Mouse (Mus musculus): ENCODE data around the gene Ctdspl.

Ctdspl gene

DNA sequence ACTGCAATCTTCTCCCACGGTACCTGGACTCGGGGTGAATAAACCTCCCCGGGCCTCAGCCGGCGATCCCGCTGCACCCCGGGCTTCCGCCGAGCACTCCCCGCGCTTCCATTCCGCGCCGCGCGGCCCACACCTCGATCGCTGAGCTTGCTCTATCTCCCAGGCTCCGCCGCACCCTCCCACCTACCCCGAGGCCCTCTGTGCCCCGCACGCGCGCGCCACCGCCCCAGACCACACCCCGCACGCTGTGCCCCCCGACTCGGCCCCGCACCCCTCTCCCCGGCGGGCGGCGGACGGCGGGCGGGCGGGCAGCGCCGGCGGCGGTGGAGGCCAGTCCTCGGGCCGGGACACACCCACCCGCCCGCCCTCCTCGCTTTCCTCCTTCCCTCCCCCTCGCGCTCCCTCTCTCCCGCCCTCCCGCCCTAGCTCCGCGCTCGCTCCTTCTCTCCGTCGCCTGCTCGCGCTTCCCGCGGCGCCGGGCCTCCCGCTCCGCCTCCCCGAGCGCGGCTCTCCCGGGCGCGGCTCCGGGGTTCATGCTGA, at the start of gene Ctdspl:
Gene Ctdspl, plus strand, starts transcription at position 343 of the 540 bp plus-strand sequence.
- peak; percentile 14 for DNase-seq (ENCODE audit: low spot score)

- no peak for DNase-seq (ENCODE audit: low spot score)
Observed at GRCm38 (mm10) chr9:118876902-118877301, 49.4 kb upstream of the Ctdspl start.

GRCm38 (mm10) chr9:118877365-118878008, 48.8 kb upstream of the Ctdspl start:
- no peak for DNase-seq (ENCODE audit: low spot score)

GRCm38 (mm10) chr9:118878596-118878995, 47.7 kb upstream of the Ctdspl start:
- DNase-seq (ENCODE audit: low spot score) = no peak

DNA sequence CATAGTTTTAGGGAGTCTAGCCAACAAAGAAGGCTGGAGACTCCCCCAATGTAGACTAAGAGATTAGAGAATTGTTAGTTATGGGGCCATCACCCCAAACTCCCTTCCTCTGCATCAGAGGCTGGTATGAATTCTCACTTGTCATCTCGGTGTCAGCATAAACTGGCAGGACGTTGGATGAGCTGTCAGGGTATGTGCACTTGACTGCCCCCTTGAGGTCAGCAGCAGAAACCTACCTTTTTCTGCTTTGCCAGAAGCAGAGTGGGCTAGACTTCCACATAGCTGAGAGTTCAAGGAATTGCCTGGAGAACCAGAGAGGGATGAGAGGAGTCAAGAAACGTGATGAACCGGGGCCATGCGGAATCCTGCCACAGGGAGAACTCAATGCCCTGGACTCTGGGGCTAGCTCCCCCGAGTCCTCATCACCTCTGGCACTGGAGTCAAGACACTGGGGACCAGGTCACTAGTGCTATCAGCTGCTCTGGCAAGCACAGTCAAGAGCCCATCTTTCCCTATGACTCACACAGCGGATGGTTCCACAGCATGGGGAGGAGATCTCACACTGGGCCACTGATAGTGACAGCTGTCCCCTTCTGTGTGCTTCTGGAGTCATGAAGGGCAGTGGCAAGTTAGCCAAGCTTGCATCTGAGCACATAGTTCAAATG, 44.8 kb upstream of the Ctdspl start:
- DNase-seq (ENCODE audit: low spot score) = no peak

- DNase-seq (ENCODE audit: low spot score) = no peak
Observed at GRCm38 (mm10) chr9:118881946-118882284, 44.3 kb upstream of the Ctdspl start.

DNA sequence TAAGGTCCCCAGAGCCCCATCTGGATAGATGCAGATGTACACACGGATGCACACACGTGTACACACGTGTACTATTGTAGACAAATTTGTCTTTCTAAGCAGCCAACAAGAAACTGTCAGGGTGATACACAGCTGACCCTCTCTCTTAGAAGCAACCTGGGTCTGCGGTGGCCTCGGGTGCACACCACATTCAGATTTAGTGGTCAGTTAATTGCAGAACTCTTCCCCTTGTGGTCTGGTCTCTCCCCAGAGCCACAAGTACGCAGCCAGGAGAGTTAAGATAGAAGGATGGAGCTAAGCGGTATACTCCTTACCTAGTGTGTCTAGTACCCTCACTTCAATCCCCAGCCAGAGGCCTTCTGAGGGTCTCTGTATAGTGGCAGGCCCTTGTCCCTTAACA, 43.1 kb upstream of the Ctdspl start:
- DNase-seq (ENCODE audit: low spot score) = no peak

GRCm38 (mm10) chr9:118885785-118886184, 40.5 kb upstream of the Ctdspl start:
- no peak for DNase-seq (ENCODE audit: low spot score)

- no peak for DNase-seq (ENCODE audit: low spot score)
Observed at GRCm38 (mm10) chr9:118887201-118887600, 39.1 kb upstream of the Ctdspl start.

DNA sequence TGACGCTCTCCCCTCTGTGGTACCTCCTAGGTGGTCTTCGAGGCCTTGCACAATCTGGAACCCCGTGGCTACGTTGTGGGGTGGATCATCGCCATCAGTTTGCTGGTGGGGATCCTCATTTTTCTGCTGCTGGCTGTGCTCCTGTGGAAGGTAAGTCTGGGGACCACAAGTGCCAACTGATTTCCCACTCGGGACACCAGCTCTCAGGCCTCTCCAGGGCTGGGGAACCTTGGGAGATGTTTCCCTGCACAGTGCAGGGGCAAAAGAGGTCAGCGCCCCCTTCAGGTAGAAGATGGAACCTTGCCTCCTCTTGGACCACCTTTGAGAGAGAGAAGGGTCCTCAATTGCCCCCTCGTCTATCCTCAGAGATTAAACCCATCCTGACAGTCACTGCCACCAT, 38.5 kb upstream of the Ctdspl start:
- no peak for DNase-seq (ENCODE audit: low spot score)

DNA sequence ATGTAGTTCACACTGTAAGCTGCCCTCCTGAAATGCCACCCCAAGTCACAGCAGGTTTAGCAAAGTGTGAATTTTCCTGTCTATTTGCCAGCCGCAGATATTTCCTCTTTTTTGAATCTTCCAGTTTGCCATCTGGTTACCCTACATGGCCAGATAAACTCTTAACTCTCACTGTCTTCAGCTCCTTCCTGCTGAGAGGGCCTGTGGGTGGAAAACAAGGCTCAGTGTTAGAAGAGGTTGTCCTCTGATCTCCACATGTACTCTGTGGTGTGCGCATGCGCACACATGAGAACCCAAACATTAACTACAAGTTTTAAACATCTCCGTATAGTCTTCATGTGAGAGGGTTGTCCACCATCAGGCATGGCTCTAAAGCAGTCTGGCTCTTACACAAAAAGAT, 36.1 kb upstream of the Ctdspl start:
- DNase-seq (ENCODE audit: low spot score) = no peak

DNA sequence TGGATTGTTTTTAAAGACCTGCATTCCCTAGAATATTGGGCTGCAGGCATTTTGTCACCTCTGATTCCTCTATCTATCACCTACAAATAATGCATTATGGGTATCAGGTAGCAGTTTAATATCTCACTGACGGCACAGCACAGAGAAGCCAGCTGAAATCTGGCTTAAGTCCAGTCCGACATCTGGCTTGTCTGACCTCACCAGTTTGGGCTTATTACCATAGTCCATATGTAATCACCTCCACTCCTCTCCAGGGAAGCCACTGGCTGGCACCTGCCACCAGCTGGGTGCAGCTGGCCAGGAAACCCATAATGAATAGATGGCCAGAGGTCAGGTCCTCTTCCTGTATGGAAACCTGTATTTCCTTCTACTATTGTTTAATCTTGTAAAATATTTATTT, 35.6 kb upstream of the Ctdspl start:
- no peak for DNase-seq (ENCODE audit: low spot score)

DNA sequence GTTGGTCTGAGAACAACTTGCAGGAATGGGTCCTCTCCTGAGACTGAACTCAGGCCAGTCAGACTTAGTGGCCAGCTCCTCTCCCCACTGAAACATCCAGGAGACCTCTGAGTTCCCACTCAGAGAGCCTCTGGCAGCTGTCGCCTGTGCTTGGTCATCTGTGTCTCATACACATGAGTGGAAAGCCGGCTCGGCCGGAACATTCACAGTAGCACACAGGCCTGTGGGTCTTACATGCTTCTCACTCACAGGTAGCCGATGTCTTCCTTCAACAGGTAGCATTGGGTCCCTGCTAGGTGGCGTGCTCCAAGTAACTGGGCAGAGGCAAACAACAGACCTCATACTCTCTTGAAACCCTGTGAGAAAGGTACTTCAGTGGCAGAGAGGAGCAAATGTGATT, 35.2 kb upstream of the Ctdspl start:
- no peak for DNase-seq (ENCODE audit: low spot score)

- DNase-seq (ENCODE audit: low spot score) = no peak
Observed at GRCm38 (mm10) chr9:118891593-118891992, 34.7 kb upstream of the Ctdspl start.

DNA sequence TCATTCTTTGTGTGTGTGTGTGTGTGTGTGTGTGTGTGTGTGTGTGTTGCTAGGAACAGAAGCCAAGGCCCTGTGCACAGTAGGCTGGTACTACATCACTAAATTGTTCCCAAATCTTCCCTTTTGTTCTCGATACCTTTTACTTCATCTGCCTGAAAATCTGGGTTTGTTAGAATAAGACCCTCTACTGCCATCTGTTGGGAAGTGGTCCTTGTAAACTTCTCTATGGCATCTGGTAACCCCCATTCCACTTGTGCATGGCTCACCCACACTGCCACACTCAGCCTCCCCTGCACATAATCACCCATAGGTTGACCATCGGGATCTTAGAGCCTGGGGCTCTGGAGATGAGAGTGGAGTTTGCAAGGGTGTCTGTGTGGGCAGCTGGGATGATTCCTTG, 31.2 kb upstream of the Ctdspl start:
- no peak for DNase-seq (ENCODE audit: low spot score)

GRCm38 (mm10) chr9:118900677-118901076, 25.6 kb upstream of the Ctdspl start:
- DNase-seq (ENCODE audit: low spot score) = no peak

GRCm38 (mm10) chr9:118901917-118902316, 24.3 kb upstream of the Ctdspl start:
- DNase-seq (ENCODE audit: low spot score) = no peak

DNA sequence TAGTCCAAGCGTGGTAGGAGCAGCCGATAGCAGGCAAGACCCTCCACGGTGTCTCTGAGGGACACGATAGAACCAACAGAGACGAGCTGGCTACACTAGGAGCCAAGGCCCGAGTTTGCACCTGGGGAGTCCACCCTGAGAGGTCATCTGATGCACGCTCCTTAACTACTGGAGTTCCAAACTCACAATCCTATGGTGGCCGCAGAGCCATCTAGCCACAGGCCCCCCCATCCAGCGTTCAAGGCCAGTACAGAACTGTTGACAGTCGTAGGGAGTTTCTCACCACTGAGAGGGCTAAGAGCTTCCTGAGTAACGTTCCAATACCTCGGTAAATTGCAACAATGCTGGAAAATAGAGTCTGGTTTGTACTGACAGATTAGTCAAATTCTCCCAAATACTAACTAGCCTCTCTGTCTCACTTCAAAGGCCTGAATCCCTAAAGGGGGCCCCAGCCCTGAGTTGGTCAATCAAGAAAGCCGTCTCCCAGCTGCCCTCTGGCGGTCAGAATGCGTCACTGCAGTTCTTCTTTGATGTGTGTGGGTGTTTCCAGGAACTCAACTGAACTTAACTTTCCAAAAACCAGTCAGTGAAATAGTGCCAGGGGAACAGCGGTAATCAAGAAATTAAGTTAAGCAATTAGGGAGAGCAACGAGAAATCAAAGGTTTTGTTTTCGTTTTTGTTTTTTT, 18.2 kb upstream of the Ctdspl start:
- DNase-seq (ENCODE audit: low spot score) = peak; percentile 18

DNA sequence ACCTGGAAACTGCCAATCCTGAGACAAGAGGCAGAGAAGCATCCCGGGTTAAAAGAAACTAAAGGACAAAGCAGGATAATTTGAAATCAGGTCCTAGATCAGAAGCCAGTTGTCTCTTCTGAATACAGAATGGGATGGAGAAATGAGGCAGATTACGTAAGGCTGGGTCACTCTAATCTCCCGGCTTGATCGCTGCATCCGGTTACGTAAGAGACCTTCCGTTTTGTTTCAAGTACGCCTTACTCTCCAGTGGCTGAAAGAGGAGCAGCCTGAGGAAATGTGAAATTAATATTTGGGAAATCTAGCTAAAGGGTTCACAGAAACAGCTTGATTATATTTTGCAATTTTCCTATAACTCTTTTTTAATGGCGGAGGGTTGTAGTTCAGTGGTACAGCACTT, 13.2 kb upstream of the Ctdspl start:
- DNase-seq (ENCODE audit: low spot score) = no peak

DNA sequence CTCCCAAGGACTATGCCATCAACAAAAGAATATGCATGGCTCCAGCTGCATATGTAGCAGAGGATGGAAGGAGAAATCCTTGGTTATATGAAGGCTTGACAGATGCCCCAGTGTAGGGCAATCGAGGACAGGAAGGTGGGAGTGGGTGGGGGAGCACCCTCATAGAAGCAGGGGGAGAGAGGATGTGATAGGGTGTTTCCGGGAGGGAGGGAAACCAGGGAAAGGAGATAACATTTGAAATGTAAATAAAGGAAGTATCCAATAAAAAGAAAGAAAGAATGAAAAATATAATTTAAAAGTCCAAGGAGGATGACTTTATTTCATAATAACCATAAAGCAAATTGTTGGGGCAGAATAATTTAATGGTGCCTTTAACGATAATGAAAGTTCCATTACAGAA, 12.6 kb upstream of the Ctdspl start:
- DNase-seq (ENCODE audit: low spot score) = no peak

DNA sequence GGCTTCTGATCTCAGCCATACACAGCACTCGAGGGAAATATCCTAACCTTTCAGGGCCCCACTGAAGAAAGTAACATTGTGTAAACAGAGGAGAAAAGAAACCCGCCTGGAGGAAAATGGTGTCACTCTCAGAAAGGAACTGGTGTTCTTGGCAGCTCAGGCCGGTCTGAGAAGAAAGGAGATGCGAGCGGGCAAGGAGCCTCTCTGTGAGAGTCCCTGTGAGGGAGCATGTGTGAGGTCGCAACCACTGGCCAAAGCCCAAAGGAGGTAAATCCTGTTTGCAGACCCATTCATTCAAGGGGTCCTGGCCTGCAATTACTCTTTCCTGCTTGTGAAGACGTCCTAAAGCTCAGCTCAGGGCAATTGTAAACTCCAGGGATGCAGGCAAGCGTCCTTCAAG, 11.7 kb upstream of the Ctdspl start:
- no peak for DNase-seq (ENCODE audit: low spot score)

DNA sequence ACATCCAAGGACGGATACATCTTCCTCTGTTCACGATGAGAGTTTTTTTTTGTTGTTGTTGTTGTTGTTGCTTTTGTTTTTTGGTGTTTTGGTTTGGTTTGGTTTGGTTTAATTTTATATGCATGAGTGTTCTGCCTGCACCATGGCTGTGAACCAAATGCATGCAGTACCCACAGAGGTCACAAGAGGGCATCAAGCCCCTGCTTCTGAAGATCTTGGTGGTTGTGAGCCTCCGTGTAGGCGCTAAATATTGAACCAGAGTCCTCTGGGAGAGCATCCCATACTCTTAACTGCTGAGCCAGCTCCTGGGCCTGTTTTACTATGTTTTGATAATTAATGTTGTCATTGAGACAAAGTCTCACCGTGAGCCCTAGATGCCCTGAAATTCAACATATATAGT, 11.0 kb upstream of the Ctdspl start:
- DNase-seq (ENCODE audit: low spot score) = no peak

GRCm38 (mm10) chr9:118919672-118920186, 6.5 kb upstream of the Ctdspl start:
- peak; percentile 68 for DNase-seq (ENCODE audit: low spot score)
